Mouse (Mus musculus) testis, adult 10 weeks (tissue): ENCODE measurements around the gene Imp4. TPM values are rescaled to one million over a fixed set of nuclear protein-coding genes. Genes with fewer than 3 reads are reported as not detected.

Experiments
- polyA plus RNA-seq: library from polyadenylated mRNA; stranded (reverse); fragments of 350-450 nt; fragmentation: Illumina TruSeq; extraction: RNeasy Lipid Tissue Mini Kit (QIAGEN cat#74804); gene quantifications from one replicate; pipeline ENCODE4 v1.2.3, GENCODE M21; 2014; ENCODE audit warnings: low read depth, low replicate concordance

Gene Imp4
- polyA plus RNA-seq, result 5.4 TPM

DNA sequence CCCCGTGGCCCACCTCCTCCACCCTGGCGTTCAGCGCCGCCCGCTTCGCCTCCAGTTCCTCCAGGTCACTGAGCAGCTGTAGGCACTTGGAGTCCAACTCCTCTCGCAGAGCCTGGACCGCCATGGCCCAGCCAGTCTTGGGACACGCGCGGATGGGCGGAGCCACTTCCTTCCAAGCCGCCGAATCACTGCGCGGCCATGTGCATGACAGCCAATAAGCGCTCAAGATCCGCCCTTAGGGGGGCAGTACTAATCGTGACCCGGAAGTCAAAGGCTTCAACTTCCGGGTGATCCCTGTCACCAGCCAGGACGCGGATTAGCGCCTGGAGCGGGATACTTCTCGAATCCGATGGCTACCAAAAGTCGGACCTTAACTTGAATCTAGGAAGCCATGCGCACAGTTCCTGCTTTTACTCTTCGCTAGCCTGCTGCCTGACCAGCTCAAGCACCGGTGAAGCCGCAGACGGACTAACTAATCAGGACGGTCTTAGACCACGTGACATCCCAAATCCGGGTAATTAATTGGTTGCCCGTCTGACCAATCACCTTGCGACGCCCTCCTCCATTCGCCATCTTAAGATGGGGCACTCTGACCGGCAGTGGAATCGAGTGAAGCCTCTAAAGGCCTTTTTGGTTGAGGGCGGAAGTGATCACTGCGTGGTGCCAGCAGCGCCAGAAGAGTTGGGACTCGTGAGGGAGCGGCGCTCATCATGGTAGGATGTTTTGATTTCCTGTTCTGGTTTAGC lies at the start of gene Imp4, which contains the start of gene Ccdc115:
Imp4 (plus strand) TSS at position 637 of the 746 bp plus-strand sequence.
Ccdc115 (minus strand) TSS at position 458 of the 746 bp plus-strand sequence.

DNA sequence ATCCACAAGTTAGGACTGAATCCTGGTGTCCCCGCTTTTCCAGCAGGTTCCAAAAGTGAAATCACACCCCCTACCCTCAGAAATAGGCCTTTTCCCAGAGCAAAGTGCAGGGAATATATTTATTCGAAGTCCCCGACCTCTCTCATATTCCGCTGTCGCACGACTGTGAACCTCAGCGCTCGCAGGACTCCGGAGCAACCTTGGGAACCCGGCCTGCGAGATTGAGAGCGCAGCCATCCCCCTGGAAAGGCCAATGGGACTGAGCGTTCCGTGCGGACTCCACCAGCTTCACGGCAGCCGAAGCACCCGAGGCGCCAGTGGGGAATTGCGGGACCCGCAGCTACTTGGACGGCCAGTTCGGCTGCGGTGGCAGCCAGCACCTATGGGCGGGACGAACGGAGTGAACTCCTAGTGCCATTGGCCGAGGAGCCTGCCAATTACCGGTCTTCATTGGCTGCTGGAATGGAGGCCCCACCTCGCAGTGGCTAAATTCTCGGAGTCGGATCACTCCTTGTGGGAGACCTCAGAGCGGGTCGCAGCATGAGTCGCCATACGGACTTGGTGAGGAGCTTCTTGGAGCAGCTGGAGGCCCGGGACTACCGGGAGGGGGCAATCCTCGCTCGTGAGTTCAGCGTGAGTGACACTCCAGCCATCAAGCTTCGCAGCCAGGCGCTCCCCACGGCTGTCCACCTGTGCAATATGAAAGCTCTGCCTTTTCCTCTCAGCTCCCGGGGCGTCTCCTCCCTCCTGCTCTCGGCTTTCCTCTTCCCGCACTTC lies 19.8 kb downstream of the Imp4 start, which contains the start of gene Ptpn18:
Ptpn18 (plus strand) TSS at position 479 of the 777 bp plus-strand sequence.

Other genes starting within 250 kb of the Imp4 start
- gene Ccdc115, start 179 bp upstream of the Imp4 start, polyA plus RNA-seq, result 17.5 TPM
- not detected for gene Ptpn18, start 19.9 kb downstream of the Imp4 start, polyA plus RNA-seq
- 45.6 TPM for gene Prss39, start 58.6 kb downstream of the Imp4 start, polyA plus RNA-seq
- gene Cfc1, start 95.8 kb downstream of the Imp4 start, polyA plus RNA-seq, result not detected
- 37.3 TPM for gene Prss40, start 121.1 kb downstream of the Imp4 start, polyA plus RNA-seq
- gene Amer3, start 139.8 kb downstream of the Imp4 start, polyA plus RNA-seq, result 0.10 TPM